Mouse (Mus musculus) midbrain, postnatal 0 days (tissue): ENCODE measurements at regions not wholly inside any gene's neighbourhood (a gene's known extent, or its start where the extent isn't known, plus 50 kb on each side); places are given as distances from the start of the nearest gene placed in this dataset.

Experiments used
- ATAC-seq: fragments of 200-750 bp; cut with Nextera tagmentation; 2 replicates; pipeline ENCODE4 v1.8.0; 2017; ENCODE audit warnings: moderate number of reproducible peaks, mild to moderate bottlenecking, moderate TSS enrichment, moderate library complexity; ENCODE audit not compliant: low FRiP score
- DNase-seq: peaks from one replicate; pipeline ENCODE4 v3.0.0-alpha.2; 2015; ENCODE audit warnings: low spot score
- H3K27ac ChIP-seq: fragments of 300-500 bp; sonication (generic); 2 replicates; pipeline ENCODE4 v1.5.1; 2014; ENCODE audit warnings: low read depth, mild to moderate bottlenecking, low read length, mixed read lengths
- H3K27me3 ChIP-seq: fragments of 300-500 bp; sonication (generic); 2 replicates; pipeline ENCODE4 v1.6.1; 2014; ENCODE audit warnings: low read length, control low read depth, mixed read lengths; ENCODE audit not compliant: insufficient read depth
- H3K36me3 ChIP-seq: fragments of 300-500 bp; sonication (generic); 2 replicates; pipeline ENCODE4 v1.6.1; 2014; ENCODE audit warnings: low read length, control low read depth, mixed read lengths; ENCODE audit not compliant: insufficient read depth
- H3K4me1 ChIP-seq: fragments of 300-500 bp; sonication (generic); 2 replicates; pipeline ENCODE4 v1.6.1; 2014; ENCODE audit warnings: mild to moderate bottlenecking, control low read depth, antibody characterized with exemption, low read length, mixed read lengths; ENCODE audit not compliant: insufficient read depth
- H3K4me2 ChIP-seq: fragments of 300-500 bp; sonication (generic); 2 replicates; pipeline ENCODE4 v1.6.1; 2014; ENCODE audit warnings: low read depth, mild to moderate bottlenecking, low read length, mixed read lengths; ENCODE audit not compliant: poor library complexity, severe bottlenecking
- H3K4me3 ChIP-seq: fragments of 300-500 bp; sonication (generic); 2 replicates; pipeline ENCODE4 v1.5.1; 2014; ENCODE audit warnings: low read depth, mild to moderate bottlenecking, low read length, moderate library complexity
- H3K9ac ChIP-seq: fragments of 300-500 bp; sonication (generic); replicated peaks from 2 replicates; pipeline ENCODE4 v1.6.1; 2014; ENCODE audit warnings: mild to moderate bottlenecking, low read length, moderate library complexity, mixed read lengths; ENCODE audit not compliant: poor library complexity, severe bottlenecking
- H3K9me3 ChIP-seq: fragments of 300-500 bp; sonication (generic); 2 replicates; pipeline ENCODE4 v1.6.1; 2016; ENCODE audit warnings: low read length, control low read depth
- CTCF ChIP-seq: IDR thresholded peaks from 2 replicates; pipeline ENCODE4 v1.5.1; 2016; ENCODE audit warnings: antibody characterized with exemption, mild to moderate bottlenecking
- WGBS: fragments of 180-500 bp; shearing (Covaris S2); extraction: QIAGEN DNeasy Blood & Tissue Kit; methylation state at CpG from one replicate; pipeline ENCODE4 v1.1.7; 2014; 5-methylcytosine and 5-hydroxymethylcytosine counted together

- no peaks in the 10 kb centered on the region for H3K36me3 ChIP-seq
- no peaks in the 10 kb centered on the region for H3K9me3 ChIP-seq
- no peaks in the 10 kb centered on the region for H3K27me3 ChIP-seq
- H3K27ac ChIP-seq = no peak overlapping the region
- H3K4me3 ChIP-seq = no peak overlapping the region
- ATAC-seq (no peak), DNase-seq (no peak)
- no peaks in the 10 kb centered on the region for H3K4me1 ChIP-seq
- TF ChIP-seq CTCF = no peak
- no peak overlapping the region for H3K4me2 ChIP-seq
- no peak overlapping the region for H3K9ac ChIP-seq
- WGBS = 77% methylated on average over 7 of the region's 7 CpGs
These were observed 183.6 kb upstream of the Rpl34 start for GRCm38 (mm10) chr3:130913812-130914211.

GRCm38 (mm10) chr3:130905101-130905500, 174.9 kb upstream of the Rpl34 start:
- H3K4me1 ChIP-seq = no peaks in the 10 kb centered on the region
- no peaks in the 10 kb centered on the region for H3K27me3 ChIP-seq
- H3K9me3 ChIP-seq = no peaks in the 10 kb centered on the region
- no peak overlapping the region for H3K4me3 ChIP-seq
- 59% methylated on average over 7 of the region's 8 CpGs for WGBS
- ATAC-seq (no peak), DNase-seq (no peak)
- no peak overlapping the region for H3K27ac ChIP-seq
- no peak for TF ChIP-seq CTCF
- no peaks in the 10 kb centered on the region for H3K36me3 ChIP-seq
- no peak overlapping the region for H3K9ac ChIP-seq
- H3K4me2 ChIP-seq = no peak overlapping the region

GRCm38 (mm10) chr3:130903329-130903728, 173.1 kb upstream of the Rpl34 start:
- Histone ChIP-seq H3K4me1 (no peaks in the 10 kb centered on the region), H3K9me3 (no peaks in the 10 kb centered on the region), H3K27me3 (no peaks in the 10 kb centered on the region), H3K9ac (no peak overlapping the region), H3K4me3 (no peak overlapping the region), H3K27ac (no peak overlapping the region), H3K4me2 (no peak overlapping the region), H3K36me3 (no peaks in the 10 kb centered on the region)
- ATAC-seq (no peak), DNase-seq (no peak)
- TF ChIP-seq CTCF = no peak
- WGBS = 86% methylated on average over 7 of the region's 7 CpGs

- no peak for TF ChIP-seq CTCF
- H3K4me3 ChIP-seq = no peak overlapping the region
- H3K27me3 ChIP-seq = no peaks in the 10 kb centered on the region
- ATAC-seq = no peak
- H3K9me3 ChIP-seq = no peaks in the 10 kb centered on the region
- no peaks in the 10 kb centered on the region for H3K4me1 ChIP-seq
- no peak overlapping the region for H3K9ac ChIP-seq
- DNase-seq = no peak
- no peaks in the 10 kb centered on the region for H3K36me3 ChIP-seq
- H3K4me2 ChIP-seq = no peak overlapping the region
- no peak overlapping the region for H3K27ac ChIP-seq
- 88% methylated on average over 7 of the region's 7 CpGs for WGBS
These were observed 172.2 kb upstream of the Rpl34 start for GRCm38 (mm10) chr3:130902376-130902775.

GRCm38 (mm10) chr3:130901343-130901742, 171.1 kb upstream of the Rpl34 start:
- ATAC-seq (no peak), DNase-seq (no peak)
- H3K4me2 ChIP-seq = no peak overlapping the region
- WGBS = 92% methylated on average over 12 of the region's 12 CpGs
- no peak overlapping the region for H3K4me3 ChIP-seq
- H3K9ac ChIP-seq = no peak overlapping the region
- H3K4me1 ChIP-seq = no peaks in the 10 kb centered on the region
- H3K27ac ChIP-seq = no peak overlapping the region
- no peaks in the 10 kb centered on the region for H3K9me3 ChIP-seq
- no peak for TF ChIP-seq CTCF
- no peaks in the 10 kb centered on the region for H3K27me3 ChIP-seq
- H3K36me3 ChIP-seq = no peaks in the 10 kb centered on the region

- H3K4me1 ChIP-seq = no peaks in the 10 kb centered on the region
- H3K9me3 ChIP-seq = no peaks in the 10 kb centered on the region
- no peak for TF ChIP-seq CTCF
- H3K4me3 ChIP-seq = no peak overlapping the region
- no peaks in the 10 kb centered on the region for H3K36me3 ChIP-seq
- H3K27me3 ChIP-seq = no peaks in the 10 kb centered on the region
- ATAC-seq (no peak), DNase-seq (no peak)
- no peak overlapping the region for H3K9ac ChIP-seq
- no peak overlapping the region for H3K27ac ChIP-seq
- WGBS = 94% methylated on average over 6 of the region's 6 CpGs
- no peak overlapping the region for H3K4me2 ChIP-seq
These were observed 170.6 kb upstream of the Rpl34 start for GRCm38 (mm10) chr3:130900846-130901245.
